Mouse (Mus musculus) gonadal fat pad, adult 2 months (tissue): Measurements from ENCODE around the gene Rpl36. TPM values are rescaled to one million over a fixed set of nuclear protein-coding genes. Genes with fewer than 3 reads are reported as not detected.
A peak's percentile ranks its signal among the peaks of the same experiment; 100 is the strongest.

Experiments
- DNase-seq: peaks from one replicate; pipeline ENCODE4 v3.0.0-alpha.2; 2012; ENCODE audit warnings: low read depth
- polyA plus RNA-seq: library from polyadenylated mRNA; depleted of rRNA; stranded (reverse); fragments of >200 nt; gene quantifications from 2 replicates; pipeline ENCODE4 v1.2.3, GENCODE M21; 2012; rRNA removed

Rpl36 gene
- polyA plus RNA-seq, 1 experiment = 2,535 TPM

GRCm38 (mm10) chr17:56647546-56647945, 34.3 kb downstream of the Rpl36 start:
- DNase-seq = no peak

GRCm38 (mm10) chr17:56651801-56652200, 38.6 kb downstream of the Rpl36 start:
- DNase-seq = peak; percentile 63

- DNase-seq = no peak
Measured at GRCm38 (mm10) chr17:56654771-56655170, 41.6 kb downstream of the Rpl36 start.

- DNase-seq = no peak
Measured at GRCm38 (mm10) chr17:56655311-56655710, 42.1 kb downstream of the Rpl36 start.

- DNase-seq = no peak
Measured at GRCm38 (mm10) chr17:56656171-56656570, 43.0 kb downstream of the Rpl36 start.

GRCm38 (mm10) chr17:56663659-56664058, 50.4 kb downstream of the Rpl36 start:
- DNase-seq = no peak

Other genes starting within 250 kb of the Rpl36 start
- 101 and 153 TPM in 2 replicates for gene Ptprs, start 136.9 kb upstream of the Rpl36 start, polyA plus RNA-seq
- 6.7 and 9.8 TPM in 2 replicates for gene Znrf4, start 101.0 kb upstream of the Rpl36 start, polyA plus RNA-seq
- 8.5 and 8.9 TPM in 2 replicates for gene Gm20219, start 59.0 kb upstream of the Rpl36 start, polyA plus RNA-seq
- gene Safb2, start 28.8 kb upstream of the Rpl36 start, polyA plus RNA-seq = 50.2 and 69.5 TPM in 2 replicates
- gene Safb, start 28.6 kb upstream of the Rpl36 start, polyA plus RNA-seq = 55.4 and 98.6 TPM in 2 replicates
- 338 and 383 TPM in 2 replicates for gene 2410015M20Rik, start 3.6 kb upstream of the Rpl36 start, polyA plus RNA-seq
- gene Lonp1, start 13.5 kb downstream of the Rpl36 start, polyA plus RNA-seq = 70.3 and 78.0 TPM in 2 replicates
- gene Catsperd, start 14.7 kb downstream of the Rpl36 start, polyA plus RNA-seq = 1.2 and 1.8 TPM in 2 replicates
- gene Ranbp3, start 59.9 kb downstream of the Rpl36 start, polyA plus RNA-seq = 63.4 and 68.3 TPM in 2 replicates
- 512 and 651 TPM in 2 replicates for gene Ndufa11, start 104.4 kb downstream of the Rpl36 start, polyA plus RNA-seq
- 41.8 and 58.2 TPM in 2 replicates for gene Vmac, start 104.6 kb downstream of the Rpl36 start, polyA plus RNA-seq
- 17.9 and 22.6 TPM in 2 replicates for gene Nrtn, start 144.1 kb downstream of the Rpl36 start, polyA plus RNA-seq
- gene Dus3l, start 151.3 kb downstream of the Rpl36 start, polyA plus RNA-seq = 48.3 and 52.0 TPM in 2 replicates
- 1.1 and 1.2 TPM in 2 replicates for gene Prr22, start 156.8 kb downstream of the Rpl36 start, polyA plus RNA-seq
- gene Rfx2, start 217.6 kb downstream of the Rpl36 start, polyA plus RNA-seq = 11.2 and 13.1 TPM in 2 replicates